Mouse (Mus musculus) hindlimb bud, embryonic 11.5 days (tissue): ENCODE measurements around the gene Sult6b2.

Source experiments
- DNase-seq: peaks from one replicate; pipeline ENCODE4 v3.0.0-alpha.2; 2012; ENCODE audit warnings: low read depth, low spot score; ENCODE audit errors: extremely low spot score

Sult6b2 gene

DNA sequence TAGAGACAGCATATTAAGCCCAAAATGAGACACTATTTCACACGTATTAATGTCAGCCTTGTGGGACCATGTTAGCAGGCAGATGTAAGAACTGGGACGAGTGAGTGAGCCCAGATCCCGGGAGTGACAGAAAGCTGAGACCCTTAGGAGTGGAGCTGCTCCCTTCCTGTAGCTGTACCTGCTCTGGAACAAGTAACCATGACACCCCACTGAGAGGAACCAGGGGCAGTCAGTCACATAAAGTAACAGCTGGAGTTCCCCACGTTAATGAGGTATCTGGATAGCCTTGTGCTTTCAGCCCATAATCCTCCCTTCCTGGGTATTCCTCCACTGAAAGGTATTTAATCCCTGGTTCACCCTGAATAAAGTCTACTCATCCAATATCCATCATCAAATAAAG lies 61.1 kb downstream of the Sult6b2 start:
- DNase-seq = no peak

DNA sequence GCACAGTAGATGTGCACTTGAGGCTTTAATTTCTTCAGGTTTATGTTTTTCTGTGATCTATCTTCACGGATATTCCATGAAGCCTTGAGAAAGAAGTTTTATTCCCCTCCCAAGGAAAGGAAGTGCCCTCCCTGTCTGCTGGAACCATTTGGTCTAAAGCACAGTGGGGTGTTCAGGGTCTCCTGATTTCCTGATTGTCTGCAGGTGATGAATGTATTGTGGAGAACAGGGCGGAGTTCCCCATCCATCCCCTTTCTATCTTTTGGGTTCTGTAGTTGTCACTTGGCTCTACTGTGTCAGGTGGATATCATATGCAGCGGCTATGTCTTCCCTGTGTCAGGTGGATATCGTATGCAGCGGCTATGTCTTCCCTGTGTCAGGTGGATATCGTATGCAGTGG lies 62.5 kb downstream of the Sult6b2 start:
- DNase-seq = no peak

DNA sequence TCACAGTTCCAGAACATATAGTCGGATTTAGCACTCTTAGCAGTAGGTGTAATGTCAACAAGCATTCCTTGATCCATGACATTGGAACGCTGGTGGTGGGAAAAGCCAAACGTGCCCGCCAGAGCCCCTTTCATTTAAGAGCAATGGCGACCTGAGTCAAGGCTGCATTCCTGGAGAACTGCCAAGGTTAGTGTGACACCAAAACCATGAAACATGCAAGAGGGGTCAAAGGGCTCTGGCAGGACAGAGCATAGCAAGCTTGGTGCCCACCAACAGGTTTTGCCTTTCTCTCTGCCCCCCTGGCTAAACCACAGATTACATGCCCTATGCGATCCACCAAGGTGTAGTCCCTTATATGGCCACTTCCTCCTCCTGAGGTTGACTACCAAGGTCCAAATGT lies 65.7 kb downstream of the Sult6b2 start:
- no peak for DNase-seq

DNA sequence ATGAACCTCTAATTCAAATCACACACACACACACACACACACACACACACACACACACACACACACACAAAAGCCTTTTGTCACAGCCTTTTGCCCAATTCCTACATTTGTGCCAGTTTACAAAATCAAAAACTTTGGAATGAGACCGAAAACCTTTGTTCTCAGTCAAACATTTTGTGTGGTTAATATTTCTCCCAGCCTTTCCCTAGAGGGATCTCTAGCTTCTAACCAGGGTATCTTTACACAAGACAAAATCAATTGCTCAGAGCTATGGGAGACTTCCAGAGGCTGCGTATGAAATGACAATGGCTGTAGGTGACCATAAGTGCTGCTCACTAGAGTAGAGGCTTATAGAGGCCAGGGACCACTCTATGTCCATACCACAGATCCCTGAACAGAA lies 66.1 kb downstream of the Sult6b2 start:
- no peak for DNase-seq

DNA sequence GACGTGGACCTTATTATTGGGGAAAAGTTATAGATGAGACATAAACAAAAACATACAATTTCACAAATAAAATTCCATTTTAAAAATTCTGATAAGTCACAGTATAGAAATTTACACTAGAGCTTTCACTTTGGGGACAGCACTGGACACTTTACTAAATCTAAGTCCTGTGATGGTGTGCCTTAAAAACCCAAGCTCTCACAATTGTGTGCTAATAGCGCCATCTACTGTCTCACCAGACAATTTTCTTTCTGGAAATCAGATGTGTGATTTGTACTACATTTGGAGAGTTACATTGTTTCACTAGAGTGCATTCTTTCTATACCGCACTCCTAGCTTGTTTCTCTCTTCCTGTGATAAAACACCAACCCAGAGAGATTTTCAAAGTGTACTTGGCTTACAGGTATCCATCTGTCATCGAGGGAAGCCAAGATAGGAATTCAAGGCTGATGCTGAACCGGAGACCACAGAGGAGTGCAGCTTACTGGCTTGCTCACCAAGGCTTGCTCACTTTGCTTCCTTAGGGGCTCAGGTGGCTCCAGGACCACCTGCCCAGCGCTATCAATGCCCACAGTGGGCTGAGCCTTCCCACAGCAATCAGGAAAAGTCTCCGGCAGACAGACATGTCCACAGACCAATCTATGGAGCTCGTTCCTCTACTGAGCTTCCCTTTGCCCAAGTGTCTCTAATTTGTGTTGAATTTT lies 68.8 kb downstream of the Sult6b2 start:
- DNase-seq = no peak
